Mouse (Mus musculus): ENCODE measurements around the gene Cenpc1. TPM values are rescaled to one million over a fixed set of nuclear protein-coding genes. Genes with fewer than 3 reads are reported as not detected.

Gene Cenpc1
- total RNA-seq, 2 experiments from 2014 or later, result 16.6 to 19.0 TPM

GRCm38 (mm10) chr5:85994551-85994950 is 70.8 kb downstream of the Cenpc1 start:
- DNase-seq, result no peak

- DNase-seq, result no peak
These were observed 72.3 kb downstream of the Cenpc1 start for GRCm38 (mm10) chr5:85992805-85993721.

- DNase-seq, result no peak
These were observed 73.3 kb downstream of the Cenpc1 start for GRCm38 (mm10) chr5:85992055-85992454.

GRCm38 (mm10) chr5:85987516-85987863 is 77.9 kb downstream of the Cenpc1 start:
- no peak for DNase-seq

GRCm38 (mm10) chr5:85986734-85987515 is 78.5 kb downstream of the Cenpc1 start:
- no peak for DNase-seq

GRCm38 (mm10) chr5:85977646-85978426 is 87.5 kb downstream of the Cenpc1 start:
- DNase-seq, result no peak

- DNase-seq, result no peak
These were observed 102.6 kb downstream of the Cenpc1 start for GRCm38 (mm10) chr5:85962791-85963190.

Other genes starting within 250 kb of the Cenpc1 start
- under 1 TPM in 1 of 2 experiments, not detected in 1; 0.19 TPM for gene Stap1, start 6.2 kb upstream of the Cenpc1 start, total RNA-seq (2021)
- gene Uba6, start 107.2 kb upstream of the Cenpc1 start, total RNA-seq (2021), result 1 to 10 TPM; 9.0 to 9.4 TPM
- not detected for gene Gnrhr, start 132.3 kb upstream of the Cenpc1 start, total RNA-seq (2021)
- not detected for gene Tmprss11c, start 223.7 kb upstream of the Cenpc1 start, total RNA-seq (2021)

Data from heart, postnatal 4 days (tissue).